Mouse (Mus musculus) kidney, embryonic 16.5 days (tissue): ENCODE measurements at regions not wholly inside any gene's neighbourhood (a gene's known extent, or its start where the extent isn't known, plus 50 kb on each side); places are given as distances from the start of the nearest gene placed in this dataset.

ENCODE experiments used
- ATAC-seq: fragments of 200-750 bp; cut with Nextera tagmentation; 2 replicates; pipeline ENCODE4 v1.8.0; 2017; ENCODE audit warnings: moderate TSS enrichment; ENCODE audit not compliant: low FRiP score, low TSS enrichment
- H3K27ac ChIP-seq: fragments of 300-500 bp; sonication (generic); 2 replicates; pipeline ENCODE4 v1.5.1; 2014; ENCODE audit warnings: low read length
- H3K27me3 ChIP-seq: fragments of 300-500 bp; sonication (generic); 2 replicates; pipeline ENCODE4 v1.6.1; 2014; ENCODE audit warnings: low read length, control low read depth, mixed read lengths; ENCODE audit not compliant: insufficient read depth
- H3K36me3 ChIP-seq: fragments of 300-500 bp; sonication (generic); 2 replicates; pipeline ENCODE4 v1.6.1; 2014; ENCODE audit warnings: low read length, control low read depth, mixed read lengths; ENCODE audit not compliant: insufficient read depth
- H3K4me1 ChIP-seq: fragments of 300-500 bp; sonication (generic); 2 replicates; pipeline ENCODE4 v1.6.1; 2014; ENCODE audit warnings: low read length, control low read depth, mixed read lengths; ENCODE audit not compliant: insufficient read depth
- H3K4me2 ChIP-seq: fragments of 300-500 bp; sonication (generic); replicated peaks from 2 replicates; pipeline ENCODE4 v1.6.1; 2014; ENCODE audit warnings: low read depth, low read length
- H3K4me3 ChIP-seq: fragments of 300-500 bp; sonication (generic); 2 replicates; pipeline ENCODE4 v1.5.1; 2014; ENCODE audit warnings: mild to moderate bottlenecking, low read length
- H3K9ac ChIP-seq: fragments of 300-500 bp; sonication (generic); replicated peaks from 2 replicates; pipeline ENCODE4 v1.6.1; 2014; ENCODE audit warnings: low read length
- H3K9me3 ChIP-seq: fragments of 300-500 bp; sonication (generic); 2 replicates; pipeline ENCODE4 v1.6.1; 2016; ENCODE audit warnings: low read length, control low read depth
- WGBS: fragments of 180-500 bp; shearing (Covaris S2); extraction: QIAGEN DNeasy Blood & Tissue Kit; methylation state at CpG from one replicate; pipeline ENCODE4 v1.1.7; 2014; 5-methylcytosine and 5-hydroxymethylcytosine counted together

DNA sequence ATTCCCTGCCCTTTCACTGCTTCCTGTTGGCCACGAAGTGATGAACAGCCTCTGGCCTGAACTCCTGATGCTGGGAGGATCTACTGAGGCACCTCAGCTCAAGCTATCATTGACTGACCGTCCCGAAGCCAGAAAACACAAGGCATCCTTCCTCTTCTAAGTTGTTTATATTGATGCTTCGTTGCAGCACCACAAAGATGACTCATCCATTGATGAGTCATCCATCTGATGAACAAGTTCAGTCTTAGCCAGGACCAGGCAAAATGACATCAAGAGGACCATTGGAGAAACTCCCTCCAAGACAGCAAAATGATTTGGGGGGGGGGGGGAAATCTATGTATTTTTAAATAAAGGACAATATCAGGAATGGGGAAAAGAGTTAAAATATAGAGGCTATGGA lies 144.5 kb downstream of the Rab28 start:
- Histone ChIP-seq H3K4me1 (no peaks in the 10 kb centered on the region), H3K4me3 (no peak overlapping the region), H3K27ac (no peak overlapping the region), H3K9ac (no peak overlapping the region), H3K4me2 (no peak overlapping the region), H3K36me3 (no peaks in the 10 kb centered on the region), H3K9me3 (no peaks in the 10 kb centered on the region), H3K27me3 (no peaks in the 10 kb centered on the region)
- no peak for ATAC-seq
- 71% methylated on average over 4 of the region's 4 CpGs for WGBS

DNA sequence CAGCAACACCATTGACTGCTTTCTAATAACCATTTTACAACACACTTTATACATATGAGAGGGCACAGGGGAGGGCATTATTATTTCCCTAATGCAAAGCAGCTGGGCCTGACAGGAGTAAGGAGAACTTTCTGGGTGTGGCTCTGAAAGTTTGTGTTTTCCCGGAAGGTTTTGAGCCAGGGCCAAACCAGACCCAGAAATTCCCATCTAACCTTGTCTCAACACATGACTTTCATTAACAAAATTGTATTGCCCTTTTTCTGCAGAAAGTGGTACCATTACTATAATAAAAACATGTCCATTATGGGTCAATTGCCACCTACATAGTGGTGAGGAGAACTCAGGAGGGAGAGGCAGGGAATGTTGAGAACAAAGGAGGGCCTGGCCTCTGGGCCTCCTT lies 145.7 kb downstream of the Rab28 start:
- no peaks in the 10 kb centered on the region for H3K27me3 ChIP-seq
- ATAC-seq: no peak
- no peak overlapping the region for H3K27ac ChIP-seq
- 71% methylated on average over 1 of the region's 1 CpGs for WGBS
- no peaks in the 10 kb centered on the region for H3K36me3 ChIP-seq
- H3K4me1 ChIP-seq: no peaks in the 10 kb centered on the region
- no peak overlapping the region for H3K4me2 ChIP-seq
- H3K4me3 ChIP-seq: no peak overlapping the region
- no peaks in the 10 kb centered on the region for H3K9me3 ChIP-seq
- H3K9ac ChIP-seq: no peak overlapping the region

DNA sequence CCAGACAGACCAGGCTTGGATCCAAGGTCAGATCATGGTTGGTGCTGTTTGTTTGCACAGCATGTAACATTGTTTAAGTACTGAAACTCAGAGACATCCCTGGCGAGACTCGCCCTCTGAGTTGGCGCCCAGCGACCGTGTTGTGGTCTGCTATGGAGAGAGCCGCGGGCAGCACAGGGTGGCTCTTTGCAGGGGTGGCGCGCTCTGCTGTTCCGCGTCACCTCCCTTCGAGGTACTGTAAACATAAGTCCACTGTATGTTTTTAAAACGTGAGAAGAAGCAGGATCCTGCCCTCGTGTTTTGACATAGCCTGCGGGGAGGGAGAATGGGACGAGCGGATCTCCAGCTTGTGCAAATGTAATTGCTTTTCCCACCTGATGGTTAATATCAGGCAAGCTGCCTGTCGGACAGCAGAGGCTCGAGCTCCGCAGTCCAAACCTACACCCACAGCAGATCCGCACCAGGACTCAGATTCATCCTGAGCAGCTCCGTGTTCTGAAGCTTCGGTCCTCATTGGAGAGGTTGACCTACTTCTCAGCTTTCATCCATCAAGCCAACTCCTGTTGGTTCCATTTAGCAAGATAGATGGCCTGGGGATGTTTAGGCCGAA lies 151.2 kb downstream of the Rab28 start:
- no peak overlapping the region for H3K27ac ChIP-seq
- WGBS: 43% methylated on average over 24 of the region's 24 CpGs
- peak; percentile 78; the same call in 1 of the 2 replicates for ATAC-seq
- H3K36me3 ChIP-seq: no peaks in the 10 kb centered on the region
- H3K27me3 ChIP-seq: no peaks in the 10 kb centered on the region
- peak overlapping the region; percentile 27 for H3K4me3 ChIP-seq
- H3K9me3 ChIP-seq: no peaks in the 10 kb centered on the region
- no peaks in the 10 kb centered on the region for H3K4me1 ChIP-seq
- H3K9ac ChIP-seq: no peak overlapping the region
- peak overlapping the region; percentile 52 for H3K4me2 ChIP-seq

DNA sequence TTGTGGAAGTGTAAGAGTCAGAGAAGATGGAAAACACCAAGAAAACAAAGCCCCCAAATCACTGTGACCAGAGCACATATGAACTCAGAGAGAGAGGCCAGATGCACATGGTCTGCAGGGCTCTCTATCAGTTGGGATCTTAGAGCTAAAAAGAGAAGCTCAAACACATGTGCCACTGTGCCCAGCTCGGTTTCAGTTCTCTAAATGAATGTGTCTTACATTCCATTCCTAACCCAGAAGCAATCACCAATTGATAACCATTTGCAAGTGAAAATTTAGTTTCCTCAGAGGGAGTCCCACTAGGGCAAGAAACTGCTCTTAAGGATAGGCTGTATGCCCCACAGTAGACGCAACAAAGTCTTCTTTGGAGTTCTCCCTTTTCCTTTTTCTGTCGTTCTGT lies 153.6 kb downstream of the Rab28 start:
- Histone ChIP-seq H3K27me3 (no peaks in the 10 kb centered on the region), H3K4me1 (no peaks in the 10 kb centered on the region), H3K36me3 (no peaks in the 10 kb centered on the region), H3K9ac (no peak overlapping the region), H3K9me3 (no peaks in the 10 kb centered on the region), H3K4me2 (no peak overlapping the region), H3K27ac (no peak overlapping the region), H3K4me3 (no peak overlapping the region)
- ATAC-seq: no peak
- WGBS: 81% methylated on average over 3 of the region's 3 CpGs

DNA sequence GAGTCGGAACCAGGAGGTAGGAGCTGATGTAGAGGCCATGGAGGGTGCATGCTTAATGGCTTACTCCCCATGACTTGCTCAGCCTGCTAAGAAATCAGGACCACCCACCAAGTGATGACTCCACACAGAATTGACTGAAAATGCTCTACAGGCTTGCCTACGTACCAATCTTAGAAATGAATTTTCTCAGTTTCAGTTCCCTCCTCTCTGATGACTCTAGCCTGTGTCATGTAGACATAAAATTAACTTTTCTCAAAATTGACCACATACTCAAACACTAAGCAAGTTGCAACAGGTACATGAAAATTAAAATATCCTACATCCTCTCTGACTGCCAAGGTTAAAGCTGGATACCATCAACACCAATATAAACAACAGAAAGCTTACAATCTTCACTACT lies 157.9 kb downstream of the Rab28 start:
- no peak for ATAC-seq
- no peak overlapping the region for H3K4me2 ChIP-seq
- WGBS: 81% methylated on average over 2 of the region's 2 CpGs
- H3K9ac ChIP-seq: no peak overlapping the region
- no peak overlapping the region for H3K27ac ChIP-seq
- H3K27me3 ChIP-seq: no peaks in the 10 kb centered on the region
- H3K9me3 ChIP-seq: no peaks in the 10 kb centered on the region
- H3K4me3 ChIP-seq: no peak overlapping the region
- H3K4me1 ChIP-seq: no peaks in the 10 kb centered on the region
- no peaks in the 10 kb centered on the region for H3K36me3 ChIP-seq

DNA sequence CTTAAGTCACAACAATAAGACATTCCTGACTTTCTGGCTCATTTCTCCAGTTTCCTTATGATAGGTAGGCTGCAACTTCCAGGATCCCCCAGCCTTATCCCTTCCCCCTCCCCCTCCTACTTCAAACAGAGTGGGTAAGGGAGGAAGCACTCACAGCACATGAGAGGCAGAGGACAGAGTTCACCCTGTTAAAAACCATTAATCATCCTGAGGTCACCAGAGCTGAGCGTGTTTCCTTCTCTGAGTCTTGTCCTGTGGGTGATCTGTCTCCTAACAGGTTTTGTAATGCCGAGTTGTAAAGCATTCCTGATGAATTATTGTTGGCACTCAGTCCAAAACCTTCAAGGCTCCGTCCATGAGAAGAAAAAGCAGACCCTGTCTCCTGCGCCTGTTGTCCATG lies 161.0 kb downstream of the Rab28 start:
- H3K4me2 ChIP-seq: no peak overlapping the region
- no peaks in the 10 kb centered on the region for H3K36me3 ChIP-seq
- H3K9me3 ChIP-seq: no peaks in the 10 kb centered on the region
- ATAC-seq: peak; percentile 84; the same call in 1 of the 2 replicates
- H3K9ac ChIP-seq: no peak overlapping the region
- H3K27ac ChIP-seq: no peak overlapping the region
- H3K4me1 ChIP-seq: no peaks in the 10 kb centered on the region
- WGBS: 7% methylated on average over 4 of the region's 4 CpGs
- no peaks in the 10 kb centered on the region for H3K27me3 ChIP-seq
- no peak overlapping the region for H3K4me3 ChIP-seq

DNA sequence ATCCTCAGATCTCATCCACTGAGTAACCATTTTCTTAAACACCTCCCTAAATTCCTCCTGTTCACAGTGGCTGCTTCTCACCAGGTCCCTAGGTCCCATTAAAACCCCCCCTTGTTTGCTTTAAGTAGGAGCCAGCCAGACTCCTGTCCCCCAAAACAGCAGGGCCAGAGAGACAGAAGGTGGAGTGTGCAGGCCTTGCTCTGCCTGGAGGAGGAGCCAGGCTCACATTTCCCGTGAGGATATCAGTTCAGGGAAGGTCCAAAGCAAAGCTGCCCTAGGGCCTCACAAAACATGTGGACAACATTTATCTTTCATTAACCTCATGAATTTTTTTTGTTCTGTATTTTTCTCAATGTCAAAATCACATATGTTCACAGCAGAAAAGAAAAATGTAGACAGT lies 167.2 kb downstream of the Rab28 start:
- no peaks in the 10 kb centered on the region for H3K36me3 ChIP-seq
- H3K4me3 ChIP-seq: no peak overlapping the region
- H3K9me3 ChIP-seq: no peaks in the 10 kb centered on the region
- H3K27me3 ChIP-seq: no peaks in the 10 kb centered on the region
- H3K4me2 ChIP-seq: no peak overlapping the region
- 0% methylated on average over 1 of the region's 1 CpGs for WGBS
- no peaks in the 10 kb centered on the region for H3K4me1 ChIP-seq
- no peak overlapping the region for H3K27ac ChIP-seq
- no peak overlapping the region for H3K9ac ChIP-seq
- ATAC-seq: no peak

DNA sequence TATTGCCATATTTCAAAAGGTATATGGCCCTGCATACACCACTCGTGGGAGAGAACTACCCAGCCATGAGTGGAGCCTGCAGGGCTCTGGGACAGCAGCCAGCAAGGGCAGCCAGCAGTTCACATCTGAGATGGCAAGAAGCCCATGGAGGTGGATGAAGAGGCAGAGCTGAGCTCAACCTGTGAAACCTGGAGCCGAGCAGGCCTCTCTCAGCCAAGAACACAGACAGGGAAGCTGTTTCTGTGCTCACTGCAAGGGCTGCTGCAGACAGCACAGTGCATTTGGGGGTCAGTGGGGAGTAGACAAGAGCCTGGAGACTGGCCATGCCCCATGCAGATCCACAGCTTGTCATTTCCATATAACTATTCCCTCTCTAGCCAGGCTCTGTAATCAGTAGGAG lies 173.4 kb downstream of the Rab28 start:
- Histone ChIP-seq H3K27me3 (no peaks in the 10 kb centered on the region), H3K27ac (no peak overlapping the region)
- WGBS: 74% methylated on average over 2 of the region's 2 CpGs

More for the DNA sequence above, 173.4 kb downstream of the Rab28 start:
- Histone ChIP-seq H3K36me3 (no peaks in the 10 kb centered on the region), H3K9ac (no peak overlapping the region), H3K4me1 (no peaks in the 10 kb centered on the region), H3K4me3 (no peak overlapping the region), H3K9me3 (no peaks in the 10 kb centered on the region; the same call in 1 of the 2 replicates), H3K4me2 (no peak overlapping the region)
- no peak for ATAC-seq
